Mouse (Mus musculus) midbrain, embryonic 13.5 days (tissue): ENCODE measurements around the gene Ppp1r36. TPM values are rescaled to one million over a fixed set of nuclear protein-coding genes. Genes with fewer than 3 reads are reported as not detected.
"Not testable (repeated sequence)": the region's sequence is repeated elsewhere in the genome, so short reads cannot be mapped to it uniquely, and the experiment has no call there.

ENCODE experiments used
- ATAC-seq: fragments of 200-750 bp; cut with Nextera tagmentation; 2 replicates; pipeline ENCODE4 v1.8.0; 2017; ENCODE audit warnings: mild to moderate bottlenecking, moderate TSS enrichment, moderate library complexity
- H3K27ac ChIP-seq: fragments of 300-500 bp; sonication (generic); 2 replicates; pipeline ENCODE4 v1.5.1; 2015; ENCODE audit warnings: inconsistent platforms, mild to moderate bottlenecking, moderate library complexity
- H3K27me3 ChIP-seq: fragments of 300-500 bp; sonication (generic); 2 replicates; pipeline ENCODE4 v1.6.1; 2015; ENCODE audit warnings: mild to moderate bottlenecking, inconsistent platforms
- H3K36me3 ChIP-seq: fragments of 300-500 bp; sonication (generic); 2 replicates; pipeline ENCODE4 v1.6.1; 2015; ENCODE audit warnings: mild to moderate bottlenecking, inconsistent platforms
- H3K4me1 ChIP-seq: fragments of 300-500 bp; sonication (generic); replicated peaks from 2 replicates; pipeline ENCODE4 v1.6.1; 2015; ENCODE audit warnings: inconsistent platforms
- H3K4me2 ChIP-seq: fragments of 300-500 bp; sonication (generic); replicated peaks from 2 replicates; pipeline ENCODE4 v1.6.1; 2015; ENCODE audit warnings: moderate library complexity, mild to moderate bottlenecking, inconsistent platforms
- H3K4me3 ChIP-seq: fragments of 300-500 bp; sonication (generic); replicated peaks from 2 replicates; pipeline ENCODE4 v1.5.1; 2015; ENCODE audit warnings: mild to moderate bottlenecking, inconsistent platforms
- H3K9ac ChIP-seq: fragments of 300-500 bp; sonication (generic); replicated peaks from 2 replicates; pipeline ENCODE4 v1.6.1; 2015; ENCODE audit warnings: mild to moderate bottlenecking, inconsistent platforms
- H3K9me3 ChIP-seq: fragments of 300-500 bp; sonication (generic); 2 replicates; pipeline ENCODE4 v1.6.1; 2016; ENCODE audit warnings: mild to moderate bottlenecking, inconsistent platforms
- WGBS: fragments of 180-500 bp; shearing (Covaris S2); methylation state at CpG from one replicate; pipeline ENCODE4 v1.1.7; 2015; 5-methylcytosine and 5-hydroxymethylcytosine counted together
- polyA plus RNA-seq: library from polyadenylated mRNA; unstranded; fragments of >200 nt; fragmentation: Nextera tagmentation; extraction: Ambion mirVana; gene quantifications from 2 replicates; pipeline ENCODE4 v1.2.1, GENCODE M21; 2015

Ppp1r36 gene
- polyA plus RNA-seq, 1 experiment from 2014 or later = 0.46 TPM

DNA sequence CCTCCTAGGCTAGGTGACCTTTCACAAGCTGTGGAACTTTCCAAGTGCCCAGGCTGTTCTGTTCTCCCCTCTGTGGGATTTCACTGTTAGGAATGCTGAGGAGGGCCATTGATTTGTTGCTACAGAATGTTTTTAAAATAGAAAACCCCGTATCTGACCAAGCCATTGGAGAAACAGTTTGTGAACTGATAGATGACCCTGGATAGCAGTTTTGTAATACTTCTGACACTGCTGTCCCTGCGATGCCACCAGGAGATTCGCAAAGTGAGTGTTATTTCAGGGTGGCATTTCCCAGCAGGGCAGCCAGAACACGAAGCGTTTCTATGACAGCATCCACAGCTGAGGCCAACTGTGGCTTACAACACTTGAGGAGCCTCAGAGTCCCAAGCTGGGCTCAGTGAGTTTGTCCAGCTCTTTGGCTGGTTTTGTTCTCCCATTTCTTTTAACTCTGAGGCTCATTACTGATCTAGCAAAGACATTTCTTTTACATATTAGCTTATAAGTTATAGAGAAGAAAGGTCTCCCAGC lies 13.6 kb downstream of the Ppp1r36 start:
- Histone ChIP-seq H3K9ac (no peak overlapping the region), H3K4me1 (peaks cover 8% of the 10 kb centered on the region; the same call in 1 of the 2 replicates), H3K4me2 (no peak overlapping the region), H3K27ac (no peak overlapping the region), H3K9me3 (no peaks in the 10 kb centered on the region), H3K36me3 (no peaks in the 10 kb centered on the region), H3K27me3 (peaks cover 19% of the 10 kb centered on the region), H3K4me3 (no peak overlapping the region)
- no peak for ATAC-seq
- WGBS = 66% methylated on average over 5 of the region's 5 CpGs

DNA sequence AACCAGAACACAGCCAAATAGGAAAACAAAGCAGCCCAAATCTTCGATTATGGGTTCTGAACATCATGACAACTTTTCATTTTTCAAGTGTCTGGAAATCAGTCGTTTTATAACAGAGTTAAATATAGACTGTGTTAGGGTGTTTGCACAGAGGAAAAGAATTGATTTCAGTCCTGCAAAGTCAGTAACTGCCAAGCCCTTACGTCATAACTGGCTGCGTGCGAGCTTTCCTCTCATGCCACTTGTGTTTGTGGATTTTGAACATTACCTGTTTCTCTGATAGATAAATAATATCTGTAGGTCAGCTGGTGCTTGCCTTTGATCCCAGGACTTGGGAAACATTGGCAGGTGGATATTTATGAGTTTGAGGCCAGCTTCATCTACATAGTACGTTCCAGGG lies 14.1 kb downstream of the Ppp1r36 start:
- Histone ChIP-seq H3K4me3 (no peak overlapping the region), H3K9me3 (no peaks in the 10 kb centered on the region), H3K36me3 (no peaks in the 10 kb centered on the region), H3K4me2 (no peak overlapping the region), H3K27ac (no peak overlapping the region), H3K27me3 (peaks cover 21% of the 10 kb centered on the region), H3K9ac (no peak overlapping the region), H3K4me1 (peaks cover 8% of the 10 kb centered on the region; the same call in 1 of the 2 replicates)
- 89% methylated on average over 6 of the region's 6 CpGs for WGBS
- ATAC-seq = no peak

DNA sequence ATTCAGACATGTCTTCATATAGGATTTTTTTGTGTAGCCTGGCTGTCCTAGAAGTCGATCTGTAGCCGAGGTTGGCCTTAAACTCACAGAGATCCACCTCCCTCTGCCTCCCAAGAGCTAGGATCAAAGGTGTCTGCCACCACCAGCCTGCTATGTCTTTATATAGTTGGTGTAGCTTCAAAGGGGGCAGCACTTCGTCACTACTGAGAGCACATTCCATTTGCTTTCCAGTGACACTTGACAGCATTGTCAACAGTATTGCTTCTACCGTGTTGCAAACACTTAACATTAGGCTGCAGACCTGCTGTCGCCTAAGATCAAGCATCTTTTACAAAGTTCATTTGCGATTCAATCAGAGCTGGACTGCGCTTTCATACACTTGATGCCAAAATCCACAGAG lies 16.8 kb downstream of the Ppp1r36 start:
- Histone ChIP-seq H3K4me2 (no peak overlapping the region), H3K27me3 (peaks cover 21% of the 10 kb centered on the region), H3K27ac (no peak overlapping the region), H3K4me1 (peaks cover 8% of the 10 kb centered on the region; the same call in 1 of the 2 replicates), H3K4me3 (no peak overlapping the region), H3K9me3 (no peaks in the 10 kb centered on the region), H3K36me3 (no peaks in the 10 kb centered on the region), H3K9ac (no peak overlapping the region)
- 36% methylated on average over 7 of the region's 7 CpGs for WGBS
- no peak for ATAC-seq

DNA sequence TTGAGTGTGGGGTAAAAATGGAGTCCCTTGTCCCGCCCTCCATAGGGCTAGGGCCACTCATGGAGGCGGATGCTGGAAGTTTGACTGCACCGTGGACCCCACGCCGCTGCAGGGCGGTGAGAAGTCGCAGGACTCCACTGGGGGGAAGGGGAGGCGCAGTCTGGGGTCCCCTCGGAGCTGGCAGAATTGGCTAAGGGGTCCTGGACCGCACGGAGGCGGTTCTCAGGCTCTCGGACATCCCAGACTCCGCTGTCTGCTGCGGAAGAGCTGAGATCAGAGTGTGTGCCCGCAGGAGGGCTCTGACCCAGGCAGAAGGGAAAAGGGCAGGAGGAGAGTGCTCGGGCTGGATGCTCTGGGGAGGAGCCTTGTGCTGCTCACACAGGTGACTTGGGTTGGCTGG lies 17.7 kb downstream of the Ppp1r36 start:
- Histone ChIP-seq H3K4me3 (peak overlapping the region; percentile 26), H3K36me3 (no peaks in the 10 kb centered on the region), H3K9me3 (no peaks in the 10 kb centered on the region), H3K4me1 (peaks cover 8% of the 10 kb centered on the region; the same call in 1 of the 2 replicates), H3K27ac (no peak overlapping the region), H3K27me3 (peaks cover 21% of the 10 kb centered on the region), H3K9ac (peak overlapping the region; percentile 3; the same call in 1 of the 2 replicates), H3K4me2 (peak overlapping the region; percentile 51)
- ATAC-seq = no peak
- 2% methylated on average over 17 of the region's 17 CpGs for WGBS

DNA sequence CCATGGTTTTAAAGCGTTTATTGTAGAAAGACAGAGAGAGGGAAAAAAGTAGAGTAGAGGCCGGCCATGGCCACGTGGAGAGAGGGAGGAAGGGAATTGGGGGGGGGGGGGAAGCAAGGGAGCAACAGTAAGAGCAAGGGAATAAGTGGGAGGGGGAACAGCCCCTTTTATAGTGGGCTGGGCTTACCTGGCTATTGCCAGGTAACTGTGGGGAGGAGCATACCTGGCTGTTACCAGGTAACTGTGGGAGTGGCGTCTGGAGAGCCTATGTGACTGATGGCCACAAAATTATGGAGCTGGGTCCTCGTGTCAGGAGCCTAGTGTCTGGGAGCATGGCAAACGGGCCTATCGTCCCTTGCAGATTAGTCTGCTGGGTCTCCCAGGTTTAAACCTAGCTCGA lies 18.2 kb downstream of the Ppp1r36 start:
- Histone ChIP-seq H3K4me1 (peaks cover 8% of the 10 kb centered on the region; the same call in 1 of the 2 replicates), H3K4me3 (no peak overlapping the region), H3K9ac (no peak overlapping the region), H3K36me3 (no peaks in the 10 kb centered on the region), H3K9me3 (no peaks in the 10 kb centered on the region), H3K4me2 (peak overlapping the region; percentile 51; the same call in 1 of the 2 replicates), H3K27me3 (peaks cover 21% of the 10 kb centered on the region), H3K27ac (no peak overlapping the region)
- 44% methylated on average over 8 of the region's 8 CpGs for WGBS
- no peak for ATAC-seq

DNA sequence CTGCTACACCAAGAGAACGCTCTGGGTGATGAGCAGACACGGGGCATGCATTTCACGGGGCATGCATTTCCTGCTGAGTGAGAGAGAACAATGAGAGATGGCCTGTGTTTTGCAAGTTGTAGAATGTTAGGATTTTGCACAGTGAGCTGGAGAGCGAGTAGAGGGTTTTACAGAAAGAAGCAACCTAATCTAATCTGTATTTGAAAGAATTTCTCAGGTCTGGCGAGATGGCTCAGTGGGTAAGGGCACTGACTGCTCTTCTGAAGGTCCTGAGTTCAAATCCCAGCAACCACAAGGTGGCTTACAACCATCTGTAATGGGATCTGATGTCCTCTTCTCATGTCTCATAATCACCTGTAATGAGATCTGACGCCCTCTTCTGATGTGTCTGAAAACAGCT lies 26.1 kb downstream of the Ppp1r36 start:
- H3K9me3 ChIP-seq, H3K4me3 ChIP-seq, H3K36me3 ChIP-seq, H3K4me1 ChIP-seq, H3K27ac ChIP-seq, H3K9ac ChIP-seq, H3K4me2 ChIP-seq, H3K27me3 ChIP-seq, ATAC-seq: not testable (repeated sequence)
- 80% methylated on average over 6 of the region's 6 CpGs for WGBS

DNA sequence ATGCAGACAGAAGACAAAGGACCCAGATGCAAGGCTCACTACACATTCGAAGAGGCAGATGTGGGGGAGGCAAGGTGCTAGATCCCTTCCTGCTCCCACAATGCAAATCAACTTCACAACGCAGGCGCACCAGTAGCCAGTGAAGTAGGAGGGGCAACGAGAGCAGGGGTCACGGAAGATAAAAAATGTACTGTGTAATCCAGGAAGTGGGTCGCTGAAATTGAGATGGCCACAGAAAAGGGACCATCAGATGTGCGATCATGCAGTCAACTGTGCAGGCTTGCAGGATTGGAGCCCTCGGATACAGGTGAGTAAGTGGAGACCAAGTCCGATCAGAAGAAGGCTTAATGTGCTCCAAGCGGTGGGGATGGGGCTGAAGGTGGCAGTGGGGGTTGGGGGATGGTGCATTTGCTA lies 27.0 kb downstream of the Ppp1r36 start:
- Histone ChIP-seq H3K4me1 (no peaks in the 10 kb centered on the region), H3K9me3 (no peaks in the 10 kb centered on the region), H3K27me3 (no peaks in the 10 kb centered on the region), H3K4me3 (no peak overlapping the region), H3K4me2 (no peak overlapping the region), H3K9ac (no peak overlapping the region), H3K36me3 (no peaks in the 10 kb centered on the region), H3K27ac (no peak overlapping the region)
- no peak for ATAC-seq
- WGBS = 69% methylated on average over 10 of the region's 10 CpGs

DNA sequence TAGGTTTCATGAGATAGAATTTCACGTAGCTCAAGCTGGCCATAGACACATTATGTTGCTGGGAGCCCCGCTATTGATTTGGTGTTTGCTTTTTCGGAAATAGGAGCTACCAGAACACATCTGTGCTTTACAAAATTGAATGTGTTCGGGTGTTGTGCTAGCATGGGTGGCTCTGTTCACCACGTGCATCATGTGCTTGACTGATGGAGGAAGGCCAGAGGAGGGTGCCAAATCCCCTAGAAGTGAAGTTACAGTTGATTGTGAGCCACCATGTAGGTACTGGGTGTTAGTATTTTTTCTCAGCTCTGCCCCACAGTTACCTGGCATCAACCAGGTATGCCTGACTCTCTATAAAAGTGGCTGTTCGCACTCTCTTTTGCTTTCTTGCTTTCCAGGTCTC lies 27.5 kb downstream of the Ppp1r36 start:
- Histone ChIP-seq H3K4me1 (no peaks in the 10 kb centered on the region), H3K9ac (no peak overlapping the region), H3K4me3 (no peak overlapping the region), H3K36me3 (no peaks in the 10 kb centered on the region), H3K27me3 (no peaks in the 10 kb centered on the region), H3K4me2 (no peak overlapping the region), H3K27ac (no peak overlapping the region), H3K9me3 (no peaks in the 10 kb centered on the region)
- 84% methylated on average over 6 of the region's 6 CpGs for WGBS
- ATAC-seq = no peak

DNA sequence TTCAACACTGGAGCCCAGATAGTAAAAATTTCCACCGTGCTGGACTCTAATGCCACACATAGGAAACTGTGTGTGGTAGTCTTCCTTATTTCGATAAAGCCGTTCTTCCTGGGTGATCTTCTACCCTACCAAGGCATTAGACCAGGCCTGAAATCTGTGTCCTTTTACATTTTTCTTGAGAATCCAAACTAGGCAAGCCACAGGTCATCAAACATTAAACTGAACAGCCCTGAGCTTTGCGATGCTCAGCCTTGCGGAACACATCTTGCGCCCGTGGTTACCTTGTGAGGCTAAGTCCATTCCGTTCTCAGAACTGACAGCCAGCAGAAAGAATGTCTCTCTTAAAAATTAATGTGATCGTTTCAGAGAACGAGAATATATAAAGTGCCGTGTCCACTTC lies 28.9 kb downstream of the Ppp1r36 start:
- H3K4me3 ChIP-seq = no peak overlapping the region
- no peak for ATAC-seq
- no peak overlapping the region for H3K9ac ChIP-seq
- H3K27ac ChIP-seq = no peak overlapping the region
- no peaks in the 10 kb centered on the region for H3K4me1 ChIP-seq
- H3K4me2 ChIP-seq = no peak overlapping the region
- H3K36me3 ChIP-seq = no peaks in the 10 kb centered on the region
- no peaks in the 10 kb centered on the region for H3K9me3 ChIP-seq
- no peaks in the 10 kb centered on the region for H3K27me3 ChIP-seq
- 82% methylated on average over 11 of the region's 11 CpGs for WGBS

DNA sequence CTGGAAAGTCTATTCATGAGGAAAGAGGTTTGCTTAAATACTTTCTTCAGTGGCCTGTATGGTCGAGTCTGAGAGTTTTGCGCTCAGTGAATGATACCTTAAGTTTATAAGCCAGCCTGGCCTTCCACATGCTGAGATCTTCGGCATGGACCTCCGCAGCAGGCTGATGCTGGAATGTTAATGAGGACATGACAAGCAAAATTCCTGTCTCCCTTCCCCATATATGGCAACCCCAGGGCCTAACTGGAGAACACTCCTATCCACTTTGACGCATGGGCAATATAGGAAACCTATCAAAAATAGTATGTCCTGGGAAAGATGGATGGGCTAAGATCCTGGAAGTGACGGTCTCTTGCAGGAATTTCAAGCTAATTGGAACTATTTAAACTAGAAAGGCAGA lies 30.8 kb downstream of the Ppp1r36 start:
- 81% methylated on average over 6 of the region's 6 CpGs for WGBS
- Histone ChIP-seq H3K9ac (no peak overlapping the region), H3K36me3 (no peaks in the 10 kb centered on the region), H3K27ac (no peak overlapping the region), H3K4me2 (no peak overlapping the region), H3K9me3 (no peaks in the 10 kb centered on the region), H3K4me1 (no peaks in the 10 kb centered on the region), H3K4me3 (no peak overlapping the region), H3K27me3 (no peaks in the 10 kb centered on the region)
- ATAC-seq = no peak

DNA sequence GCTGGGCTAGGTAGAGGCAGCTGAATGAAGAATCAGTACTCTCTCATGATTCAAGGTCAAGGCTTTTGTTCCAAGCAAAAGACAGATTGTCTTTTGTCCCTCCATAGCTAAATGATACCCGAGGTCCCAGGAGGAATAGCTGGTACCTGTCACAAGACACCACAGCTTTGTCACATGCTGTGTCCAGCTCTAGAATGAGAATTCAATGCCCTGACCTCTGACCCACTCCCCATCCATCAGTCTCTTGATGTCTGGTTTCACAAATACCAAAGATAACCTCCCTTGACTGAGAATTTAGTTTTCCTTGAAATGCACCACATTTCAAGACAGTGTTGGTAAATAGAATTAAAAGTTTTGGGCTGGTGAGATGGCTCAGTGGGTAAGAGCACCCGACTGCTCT lies 34.9 kb downstream of the Ppp1r36 start:
- 65% methylated on average over 2 of the region's 2 CpGs for WGBS
- no peak overlapping the region for H3K27ac ChIP-seq
- H3K9ac ChIP-seq = no peak overlapping the region

DNA sequence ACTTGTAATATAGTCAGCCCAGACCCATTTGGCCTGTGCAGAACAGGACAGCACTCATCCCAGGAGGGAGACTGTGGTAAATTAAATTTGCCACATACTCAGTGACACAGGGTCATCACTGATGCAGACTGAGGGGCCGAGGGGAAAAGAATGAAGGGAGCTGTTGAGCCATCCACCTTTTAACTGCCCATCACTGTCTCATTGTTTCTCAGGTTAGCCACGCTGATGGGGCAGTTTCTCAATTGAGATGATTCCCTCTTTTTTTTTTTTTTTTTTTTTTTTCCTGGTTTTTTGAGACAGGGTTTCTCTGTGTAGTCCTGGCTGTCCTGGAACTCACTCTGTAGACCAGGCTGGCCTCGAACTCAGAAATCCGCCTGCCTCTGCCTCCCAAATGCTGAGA lies 41.1 kb downstream of the Ppp1r36 start:
- not testable (repeated sequence) for H3K4me2 ChIP-seq, H3K4me1 ChIP-seq, H3K4me3 ChIP-seq, H3K36me3 ChIP-seq, H3K9ac ChIP-seq, H3K27me3 ChIP-seq, ATAC-seq, H3K9me3 ChIP-seq, H3K27ac ChIP-seq
- 83% methylated on average over 4 of the region's 4 CpGs for WGBS

More for the DNA sequence above, 34.9 kb downstream of the Ppp1r36 start:
- Histone ChIP-seq H3K27me3 (no peaks in the 10 kb centered on the region), H3K4me1 (no peaks in the 10 kb centered on the region), H3K4me3 (no peak overlapping the region), H3K36me3 (no peaks in the 10 kb centered on the region), H3K9me3 (no peaks in the 10 kb centered on the region), H3K4me2 (no peak overlapping the region)
- no peak for ATAC-seq

DNA sequence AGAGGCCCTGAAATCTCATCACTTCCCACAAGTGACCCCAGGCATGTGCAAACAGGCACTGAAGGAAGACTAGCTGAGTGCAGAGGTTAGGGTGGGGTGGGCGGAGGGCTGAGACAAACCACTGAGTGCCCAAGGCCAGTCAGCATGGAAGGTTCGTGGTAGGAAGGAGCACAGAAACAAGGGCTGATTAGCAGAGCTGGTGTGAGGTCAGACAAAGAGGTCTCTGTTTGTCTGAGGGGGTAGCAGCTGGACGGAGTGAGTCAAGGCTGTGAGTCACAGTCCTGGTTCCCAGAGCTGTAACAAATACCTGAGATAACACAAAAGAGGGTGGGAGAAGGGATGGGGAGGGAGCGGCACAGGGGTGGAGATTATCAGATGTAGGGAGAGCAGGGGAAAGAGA lies 41.7 kb downstream of the Ppp1r36 start:
- H3K9me3 ChIP-seq = no peaks in the 10 kb centered on the region

More for the DNA sequence above, 41.7 kb downstream of the Ppp1r36 start:
- no peak for ATAC-seq
- Histone ChIP-seq H3K27ac (no peak overlapping the region), H3K4me3 (no peak overlapping the region), H3K4me2 (no peak overlapping the region), H3K9ac (no peak overlapping the region), H3K4me1 (no peaks in the 10 kb centered on the region), H3K36me3 (no peaks in the 10 kb centered on the region), H3K27me3 (no peaks in the 10 kb centered on the region)
- 65% methylated on average over 4 of the region's 4 CpGs for whole genome bisulfite sequencing
